ENCODE assay signal across 14 mouse cellular contexts in genomic region chr1:66552396-66552966, GRCm38 (mm10).
A peak's percentile ranks its signal among the peaks of the same experiment; 100 is the strongest.
DNase-seq lines count a peak whose midpoint lies in the region; ATAC-seq lines count a peak whose summit lies in the region.
"Had no signal": no experiment of that assay in that cellular context is flagged by ENCODE, and none has a peak within 500 bp of the region (broad histone marks: within the 10 kb centered on the region; RNA-seq: fewer than 3 reads in every experiment).

No protein-coding gene starts in this region.

- no peaks in the 10 kb centered on the region for H3K4me1 ChIP-seq in heart, embryonic 12.5 days (replicated peaks)
- H3K4me1 ChIP-seq: embryonic facial prominence, embryonic 10.5 days; forebrain, embryonic 10.5 days had no signal

- H3K36me3 ChIP-seq in heart, embryonic 12.5 days: no peaks in the 10 kb centered on the region
- H3K36me3 ChIP-seq: embryonic facial prominence, embryonic 10.5 days; forebrain, embryonic 10.5 days had no signal

- no peak for ATAC-seq in heart, embryonic 12.5 days (ENCODE audit: insufficient number of reproducible peaks, low FRiP score)

- H3K4me3 ChIP-seq in heart, embryonic 12.5 days: no peak overlapping the region
- H3K4me3 ChIP-seq: embryonic facial prominence, embryonic 10.5 days; forebrain, embryonic 10.5 days had no signal

- WGBS in heart, embryonic 12.5 days: 74% methylated on average over 5 of the region's 5 CpGs

- peak; percentile 67 for DNase-seq in left cerebral cortex, adult 11 months (ENCODE audit: low spot score)
- DNase-seq in left cerebral cortex, postnatal 4 days: no peak
- peak; percentile 29 for DNase-seq in forelimb bud, embryonic 11.5 days (ENCODE audit: low read depth, low spot score)
- peak; percentile 69 to 74 for DNase-seq in layer of hippocampus, postnatal 36 days
- DNase-seq in right cerebral cortex, postnatal 14 days: peak; percentile 18
- DNase-seq in adrenal gland, adult 2 months: no peak
- no peak for DNase-seq in embryo, embryonic 11 days
- DNase-seq: adrenal gland, postnatal 10 days; cerebellum, adult 11-12 months; kidney, adult 8-10 months; midbrain, embryonic 14.5 days had no signal

- H3K4me2 ChIP-seq in heart, embryonic 12.5 days: no peak overlapping the region

- H3K9me3 ChIP-seq in heart, embryonic 12.5 days (replicated peaks): peaks cover 5% of the 10 kb centered on the region
- H3K9me3 ChIP-seq: embryonic facial prominence, embryonic 10.5 days had no signal

- H3K27me3 ChIP-seq in heart, embryonic 12.5 days (replicated peaks): no peaks in the 10 kb centered on the region

- no peak overlapping the region for H3K27ac ChIP-seq in heart, embryonic 12.5 days (ENCODE audit: poor library complexity, severe bottlenecking)
- H3K27ac ChIP-seq: embryonic facial prominence, embryonic 10.5 days; forebrain, embryonic 10.5 days had no signal

- intact Hi-C loops in left cerebral cortex, postnatal 4 days (cut with DNase I): no loop called here

- H3K9ac ChIP-seq in heart, embryonic 12.5 days: no peak overlapping the region

Comparison
In these comparisons a context has a peak if more than half of its experiments do, and no peak if none do; other contexts are left out.
1. DNase-seq: peak in left cerebral cortex, adult 11 months (single experiment), forelimb bud, embryonic 11.5 days (single experiment), layer of hippocampus, postnatal 36 days (2 of 2) and right cerebral cortex, postnatal 14 days (single experiment); none in left cerebral cortex, postnatal 4 days (single experiment), adrenal gland, adult 2 months (single experiment) and embryo, embryonic 11 days (single experiment).